In the genomic region with DNA sequence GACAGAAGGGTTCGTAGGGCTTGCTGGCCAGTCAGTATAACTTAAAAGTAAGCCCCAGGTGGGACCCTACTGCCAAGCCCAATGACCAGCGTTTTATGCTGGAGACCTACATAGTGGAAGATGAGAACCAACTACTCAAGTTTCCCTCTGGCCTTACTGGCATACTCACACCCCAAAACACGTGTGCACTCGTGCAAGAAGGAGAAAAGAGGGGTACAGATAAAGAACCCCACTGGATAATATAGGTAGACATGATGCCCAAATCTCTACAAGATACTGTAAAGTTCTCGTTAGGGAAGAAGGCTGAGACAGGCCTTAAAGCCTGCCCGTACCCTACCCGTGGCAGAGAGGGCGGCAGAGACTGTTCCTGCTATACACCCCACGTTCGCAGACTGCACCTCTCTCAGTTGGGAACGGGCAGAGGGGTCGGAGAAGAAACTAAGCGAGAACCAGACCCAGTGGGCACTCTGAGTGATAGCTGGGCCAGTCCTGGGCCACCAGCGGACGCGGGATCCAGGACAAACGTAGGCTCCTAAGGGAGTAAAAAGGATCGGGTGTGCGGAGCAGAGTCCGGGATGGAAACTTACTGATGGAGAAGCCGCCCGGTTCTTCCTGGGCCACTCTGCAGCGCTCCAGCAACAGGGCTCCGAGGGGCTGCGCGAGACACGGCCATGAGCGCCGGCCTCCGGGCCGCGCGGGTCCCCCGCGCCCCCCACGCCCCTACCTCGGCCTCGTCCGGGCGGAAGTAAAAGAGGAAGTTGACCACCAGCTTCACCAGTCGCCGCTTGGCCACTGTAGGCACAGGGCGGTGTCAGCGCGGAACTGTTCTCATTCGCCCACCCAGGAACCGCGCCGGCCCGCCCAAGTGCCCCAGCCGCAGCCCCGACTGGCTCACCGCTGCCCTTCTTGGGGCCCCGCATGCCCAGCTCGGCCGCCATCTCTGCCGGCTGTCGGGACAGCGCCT, we compare ENCODE assay signal across 2 mouse cellular contexts.
A peak's percentile ranks its signal among the peaks of the same experiment; 100 is the strongest.
TF ChIP-seq lines count a peak whose summit lies in the region.

No protein-coding gene starts in this region.

TF ChIP-seq in CH12.LX, 34 proteins besides CTCF, POLR2A, EP300 and RAD21:
- 0 out of 2 replicates have a peak, but pooled peaks have one; percentile 3 for TF ChIP-seq MXI1 (IDR thresholded peaks at IDR 0.05; ENCODE audit: low read depth, low read length)
- TF ChIP-seq SIN3A (IDR thresholded peaks at IDR 0.05; ENCODE audit: low read length) = no peak; the same call in 1 of the 2 replicates
- 0 out of 2 replicates have a peak, but pooled peaks have one; percentile 28 for TF ChIP-seq MYC (IDR thresholded peaks at IDR 0.05; ENCODE audit: low read depth, low read length)
- no peak for TF ChIP-seq CHD2 (IDR thresholded peaks at IDR 0.05; ENCODE audit: low read length)
- no peak for TF ChIP-seq ZMIZ1 (IDR thresholded peaks at IDR 0.05; ENCODE audit: low read depth, low read length)
- 0 out of 2 replicates have a peak, but pooled peaks have one; percentile 17 for TF ChIP-seq BHLHE40 (IDR thresholded peaks at IDR 0.05; ENCODE audit: low read depth, low read length)
- TF ChIP-seq MAX (IDR thresholded peaks at IDR 0.05; ENCODE audit: low read length) = 0 out of 2 replicates have a peak, but pooled peaks have one; percentile 20
- no peak for TF ChIP-seq MAFK (IDR thresholded peaks at IDR 0.05; ENCODE audit: insufficient replicate concordance, low read length)
- peak; percentile 61 for TF ChIP-seq ELF1 (IDR thresholded peaks at IDR 0.05; ENCODE audit: low read depth, low read length)
- TF ChIP-seq HCFC1 (IDR thresholded peaks at IDR 0.05; ENCODE audit: low read depth, low read length) = peak; percentile 65
- no peak for TF ChIP-seq POLR2AphosphoS2 (IDR thresholded peaks at IDR 0.05; ENCODE audit: low read depth, low read length)
- TF ChIP-seq MEF2A (IDR thresholded peaks at IDR 0.05; ENCODE audit: borderline replicate concordance, low read depth, low read length) = no peak
- TF ChIP-seq USF2 (conservative IDR thresholded peaks at IDR 0.05; ENCODE audit: low read depth, low read length) = no peak
- TF ChIP-seq ZC3H11A (IDR thresholded peaks at IDR 0.05; ENCODE audit: low read depth, low read length) = no peak
- TF ChIP-seq ZNF384 (IDR thresholded peaks at IDR 0.05; ENCODE audit: low read depth, low read length) = no peak

TF ChIP-seq in myocyte, 11 proteins besides CTCF, POLR2A, EP300 and RAD21:
- TF ChIP-seq MYOG (IDR thresholded peaks at IDR 0.05; ENCODE audit: control insufficient read depth in 1 of 3, insufficient read depth in 1 of 3, insufficient read length in 2 of 3, low read depth in 2 of 3) = peak in 1 of 3 experiments; percentile 35
- no peak for TF ChIP-seq USF1 (IDR thresholded peaks at IDR 0.05; ENCODE audit: low read depth)
